Mouse (Mus musculus) midbrain, embryonic 10.5 days (tissue): ENCODE data around the gene Mst1r. TPM values are rescaled to one million over a fixed set of nuclear protein-coding genes. Genes with fewer than 3 reads are reported as not detected.
A peak's percentile ranks its signal among the peaks of the same experiment; 100 is the strongest.

Source experiments
- DNase-seq: peaks from one replicate; pipeline ENCODE4 v3.0.0-alpha.2; 2017; ENCODE audit warnings: low spot score
- H3K27ac ChIP-seq: fragments of 300-500 bp; sonication (generic); replicated peaks from 2 replicates; pipeline ENCODE4 v1.5.1; 2016; ENCODE audit warnings: mild to moderate bottlenecking
- H3K27me3 ChIP-seq: fragments of 300-500 bp; sonication (generic); 2 replicates; pipeline ENCODE4 v1.6.1; 2016; ENCODE audit warnings: low read depth, mild to moderate bottlenecking; ENCODE audit not compliant: poor library complexity, severe bottlenecking
- H3K36me3 ChIP-seq: fragments of 300-500 bp; sonication (generic); 2 replicates; pipeline ENCODE4 v1.6.1; 2016; ENCODE audit warnings: mild to moderate bottlenecking, moderate library complexity
- H3K4me1 ChIP-seq: fragments of 300-500 bp; sonication (generic); 2 replicates; pipeline ENCODE4 v1.6.1; 2016
- H3K4me3 ChIP-seq: fragments of 300-500 bp; sonication (generic); 2 replicates; pipeline ENCODE4 v1.5.1; 2016; ENCODE audit warnings: mild to moderate bottlenecking, moderate library complexity
- H3K9me3 ChIP-seq: fragments of 300-500 bp; sonication (generic); replicated peaks from 2 replicates; pipeline ENCODE4 v1.6.1; 2016; ENCODE audit warnings: mild to moderate bottlenecking
- WGBS: fragments of 180-500 bp; shearing (Covaris S2); methylation state at CpG from one replicate; pipeline ENCODE4 v1.1.7; 2016; 5-methylcytosine and 5-hydroxymethylcytosine counted together
- polyA plus RNA-seq: library from polyadenylated mRNA; unstranded; fragments of >200 nt; fragmentation: Nextera tagmentation; extraction: Ambion mirVana; gene quantifications from 2 replicates; pipeline ENCODE4 v1.2.1, GENCODE M21; 2016

Gene Mst1r
- polyA plus RNA-seq, 1 experiment from 2014 or later: 0.78 TPM

GRCm38 (mm10) chr9:107899855-107900254, 6.8 kb upstream of the Mst1r start:
- H3K36me3 ChIP-seq: peaks cover 11% of the 10 kb centered on the region; the same call in 1 of the 2 replicates
- H3K9me3 ChIP-seq: no peaks in the 10 kb centered on the region
- no peak overlapping the region for H3K27ac ChIP-seq
- no peak overlapping the region for H3K4me3 ChIP-seq
- peaks cover 16% of the 10 kb centered on the region for H3K4me1 ChIP-seq
- H3K27me3 ChIP-seq: peaks cover 52% of the 10 kb centered on the region
- 65% methylated on average over 12 of the region's 12 CpGs for WGBS
- DNase-seq: no peak

GRCm38 (mm10) chr9:107900840-107901626, 5.6 kb upstream of the Mst1r start:
- peak overlapping the region; percentile 55 for H3K4me3 ChIP-seq
- H3K27me3 ChIP-seq: peaks cover 59% of the 10 kb centered on the region
- 1% methylated on average over 44 of the region's 44 CpGs for WGBS
- peaks cover 11% of the 10 kb centered on the region; the same call in 1 of the 2 replicates for H3K36me3 ChIP-seq
- H3K4me1 ChIP-seq: peaks cover 20% of the 10 kb centered on the region
- peak; percentile 83 for DNase-seq
- peak overlapping the region; percentile 46; the same call in 1 of the 2 replicates for H3K27ac ChIP-seq
- H3K9me3 ChIP-seq: no peaks in the 10 kb centered on the region

GRCm38 (mm10) chr9:107901627-107901914, 5.1 kb upstream of the Mst1r start:
- WGBS: 7% methylated on average over 17 of the region's 17 CpGs
- Histone ChIP-seq H3K27me3 (peaks cover 64% of the 10 kb centered on the region), H3K4me3 (peak overlapping the region; percentile 55), H3K4me1 (peaks cover 25% of the 10 kb centered on the region), H3K27ac (no peak overlapping the region), H3K9me3 (no peaks in the 10 kb centered on the region), H3K36me3 (peaks cover 11% of the 10 kb centered on the region; the same call in 1 of the 2 replicates)
- DNase-seq: no peak

GRCm38 (mm10) chr9:107904726-107905125, 1.9 kb upstream of the Mst1r start:
- Histone ChIP-seq H3K27me3 (peaks cover 75% of the 10 kb centered on the region), H3K36me3 (peaks cover 4% of the 10 kb centered on the region; the same call in 1 of the 2 replicates), H3K27ac (no peak overlapping the region), H3K4me1 (peaks cover 53% of the 10 kb centered on the region), H3K9me3 (no peaks in the 10 kb centered on the region), H3K4me3 (no peak overlapping the region)
- peak; percentile 86 for DNase-seq
- WGBS: 7% methylated on average over 4 of the region's 4 CpGs

- Histone ChIP-seq H3K36me3 (no peaks in the 10 kb centered on the region), H3K4me1 (peaks cover 37% of the 10 kb centered on the region), H3K4me3 (peak overlapping the region; percentile 51), H3K9me3 (no peaks in the 10 kb centered on the region), H3K27me3 (peaks cover 50% of the 10 kb centered on the region), H3K27ac (peak overlapping the region; percentile 77)
- WGBS: 47% methylated on average over 31 of the region's 31 CpGs
- DNase-seq: no peak
Observed at GRCm38 (mm10) chr9:107906967-107907800, 511 bp downstream of the Mst1r start.

GRCm38 (mm10) chr9:107907801-107908120, 1.1 kb downstream of the Mst1r start:
- Histone ChIP-seq H3K36me3 (no peaks in the 10 kb centered on the region), H3K27ac (peak overlapping the region; percentile 53; the same call in 1 of the 2 replicates), H3K9me3 (no peaks in the 10 kb centered on the region), H3K4me3 (no peak overlapping the region), H3K27me3 (peaks cover 45% of the 10 kb centered on the region), H3K4me1 (peaks cover 37% of the 10 kb centered on the region)
- DNase-seq: no peak
- 85% methylated on average over 14 of the region's 14 CpGs for WGBS

- Histone ChIP-seq H3K27me3 (peaks cover 37% of the 10 kb centered on the region), H3K36me3 (no peaks in the 10 kb centered on the region), H3K9me3 (no peaks in the 10 kb centered on the region), H3K4me3 (no peak overlapping the region), H3K27ac (0 out of 2 replicates have a peak overlapping the region, but pooled peaks have one; percentile 53), H3K4me1 (peaks cover 37% of the 10 kb centered on the region)
- WGBS: 35% methylated on average over 18 of the region's 18 CpGs
- no peak for DNase-seq
Observed at GRCm38 (mm10) chr9:107908410-107909158, 1.9 kb downstream of the Mst1r start.

GRCm38 (mm10) chr9:107910025-107910769, 3.5 kb downstream of the Mst1r start:
- Histone ChIP-seq H3K4me3 (no peak overlapping the region), H3K9me3 (no peaks in the 10 kb centered on the region), H3K4me1 (peaks cover 37% of the 10 kb centered on the region), H3K27me3 (peaks cover 31% of the 10 kb centered on the region), H3K36me3 (no peaks in the 10 kb centered on the region), H3K27ac (no peak overlapping the region)
- 90% methylated on average over 15 of the region's 15 CpGs for WGBS
- DNase-seq: no peak

- Histone ChIP-seq H3K9me3 (no peaks in the 10 kb centered on the region), H3K4me1 (peaks cover 18% of the 10 kb centered on the region), H3K4me3 (no peak overlapping the region), H3K27me3 (peaks cover 4% of the 10 kb centered on the region; the same call in 1 of the 2 replicates), H3K36me3 (no peaks in the 10 kb centered on the region), H3K27ac (no peak overlapping the region)
- DNase-seq: no peak
- 85% methylated on average over 16 of the region's 16 CpGs for WGBS
Observed at GRCm38 (mm10) chr9:107914764-107915420, 8.2 kb downstream of the Mst1r start.

- peak overlapping the region; percentile 11; the same call in 1 of the 2 replicates for H3K4me3 ChIP-seq
- 45% methylated on average over 13 of the region's 13 CpGs for WGBS
- H3K36me3 ChIP-seq: no peaks in the 10 kb centered on the region
- peak overlapping the region; percentile 55; the same call in 1 of the 2 replicates for H3K27ac ChIP-seq
- H3K4me1 ChIP-seq: peaks cover 20% of the 10 kb centered on the region
- H3K9me3 ChIP-seq: no peaks in the 10 kb centered on the region
- peaks cover 4% of the 10 kb centered on the region; the same call in 1 of the 2 replicates for H3K27me3 ChIP-seq
- no peak for DNase-seq
Observed at GRCm38 (mm10) chr9:107917895-107918608, 11.4 kb downstream of the Mst1r start.

- DNase-seq: no peak
- WGBS: 86% methylated on average over 6 of the region's 6 CpGs
- peaks cover 4% of the 10 kb centered on the region; the same call in 1 of the 2 replicates for H3K27me3 ChIP-seq
Observed at GRCm38 (mm10) chr9:107918884-107919283, 12.2 kb downstream of the Mst1r start.

More at GRCm38 (mm10) chr9:107918884-107919283, 12.2 kb downstream of the Mst1r start:
- peaks cover 27% of the 10 kb centered on the region for H3K4me1 ChIP-seq
- H3K27ac ChIP-seq: no peak overlapping the region
- H3K36me3 ChIP-seq: no peaks in the 10 kb centered on the region
- no peaks in the 10 kb centered on the region for H3K9me3 ChIP-seq
- H3K4me3 ChIP-seq: no peak overlapping the region
